8 mouse cellular contexts compared by ENCODE assay signal in the genomic region with DNA sequence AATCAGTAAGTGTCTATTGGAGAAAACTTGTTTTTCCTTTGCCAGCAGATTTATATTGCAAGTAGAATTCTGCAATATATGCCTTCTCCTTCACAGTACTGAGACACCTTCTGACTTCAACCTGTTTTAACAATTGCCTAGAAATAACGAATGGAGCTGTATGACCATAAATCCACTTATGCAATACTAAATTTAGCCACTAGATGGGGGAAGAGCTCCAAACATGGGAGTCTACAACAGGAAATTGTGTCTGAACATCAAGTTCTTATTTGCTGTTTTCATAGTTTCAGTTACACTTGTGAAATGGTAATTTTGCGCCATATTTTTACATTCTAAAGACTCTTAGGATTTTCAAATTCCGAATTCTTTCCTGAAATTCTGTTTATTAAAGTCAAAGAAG. TPM values are rescaled to one million over a fixed set of nuclear protein-coding genes. Genes with fewer than 3 reads are reported as not detected.
DNase-seq lines count a peak whose midpoint lies in the region; ATAC-seq and TF ChIP-seq lines count a peak whose summit lies in the region.

No protein-coding gene starts in this region.

- no peak overlapping the region for H3K9ac ChIP-seq in hindbrain, embryonic 16.5 days (ENCODE audit: low read depth, low read length)

- H3K36me3 ChIP-seq in hindbrain, embryonic 16.5 days (ENCODE audit: control insufficient read depth, insufficient read depth, low read length) = no peaks in the 10 kb centered on the region

- TF ChIP-seq CTCF in lung, adult 2 months (IDR thresholded peaks at IDR 0.05; ENCODE audit: insufficient read depth, low read length) = peak; percentile 28; the same call in 1 of the 2 replicates

- ATAC-seq in hindbrain, embryonic 16.5 days = peak; percentile 68; the same call in 1 of the 2 replicates

- peak; percentile 31 to 97 for DNase-seq in frontal cortex, adult 2 months (ENCODE audit: extremely low spot score in 1 of 2, low spot score in 1 of 2)
- DNase-seq in frontal cortex, postnatal 14 days (ENCODE audit: low spot score in 2 of 2) = no peak
- no peak for DNase-seq in lung, adult 2 months
- DNase-seq in lung, postnatal 4 days = no peak
- peak; percentile 16 for DNase-seq in c-Kit-negative CD71-positive TER-119-positive erythroid progenitor cells, embryonic 14.5 days (ENCODE audit: low read depth, low spot score)
- DNase-seq in retina, adult 2 months (ENCODE audit: low read depth, low spot score) = peak; percentile 50
- no peak for DNase-seq in urinary bladder, postnatal 25 days (ENCODE audit: low spot score)

- H3K27ac ChIP-seq in hindbrain, embryonic 16.5 days (ENCODE audit: low read depth, low read length) = no peak overlapping the region

- TF ChIP-seq POLR2A in lung, adult 2 months (IDR thresholded peaks at IDR 0.05; ENCODE audit: borderline replicate concordance, extremely low read depth, low read depth, low read length) = no peak

- no peak overlapping the region for H3K4me3 ChIP-seq in lung, adult 2 months (replicated peaks; ENCODE audit: extremely low read depth, low read depth, low read length)
- H3K4me3 ChIP-seq in hindbrain, embryonic 16.5 days (ENCODE audit: low read length) = no peak overlapping the region

- no peaks in the 10 kb centered on the region for H3K4me1 ChIP-seq in lung, adult 2 months (ENCODE audit: control insufficient read depth, insufficient read depth, low read length)
- no peaks in the 10 kb centered on the region for H3K4me1 ChIP-seq in hindbrain, embryonic 16.5 days (ENCODE audit: control insufficient read depth, insufficient read depth, low read depth, low read length)

- 3% methylated on average over 3 of the region's 3 CpGs for WGBS in lung, adult 2 months
- WGBS in hindbrain, embryonic 16.5 days = 3% methylated on average over 3 of the region's 3 CpGs

- no peak overlapping the region for H3K4me2 ChIP-seq in hindbrain, embryonic 16.5 days (ENCODE audit: low read length)

- no peaks in the 10 kb centered on the region for H3K27me3 ChIP-seq in hindbrain, embryonic 16.5 days (replicated peaks; ENCODE audit: control insufficient read depth, insufficient read depth, low read length)

- no peaks in the 10 kb centered on the region for H3K9me3 ChIP-seq in hindbrain, embryonic 16.5 days (ENCODE audit: control insufficient read depth, low read length)

RNA-seq across cellular contexts. Expression of gene Fstl5, which starts 6.2 kb away (rescaled TPM):
- polyA plus RNA-seq in frontal cortex, adult 2 months (2012; rRNA removed) = 14.6 and 17.5 TPM in 2 replicates
- not detected in 2 replicates for polyA plus RNA-seq in lung, adult 2 months (2012; rRNA removed)
- 62.5 and 65.7 TPM in 2 replicates for polyA plus RNA-seq in hindbrain, embryonic 16.5 days (2015; fragmentation: Nextera tagmentation; extraction: Ambion mirVana)

Comparison
In these comparisons a context has a peak if more than half of its experiments do, and no peak if none do; other contexts are left out.
1. DNase-seq: peak in frontal cortex, adult 2 months (2 of 2), c-Kit-negative CD71-positive TER-119-positive erythroid progenitor cells, embryonic 14.5 days (single experiment) and retina, adult 2 months (single experiment); none in frontal cortex, postnatal 14 days (0 of 2), lung, adult 2 months (single experiment), lung, postnatal 4 days (0 of 2) and urinary bladder, postnatal 25 days (single experiment).
2. RNA of gene Fstl5, which starts 6.2 kb away (polyA plus RNA-seq): 62.5 to 65.7 TPM in hindbrain, embryonic 16.5 days and 14.6 to 17.5 TPM in frontal cortex, adult 2 months; not detected in lung, adult 2 months; every median in the first group is over 10 times any median in the second.